Mouse (Mus musculus) cerebral cortex, adult 2 months (tissue): Measurements from ENCODE around the gene Gm15217.

ENCODE experiments used
- WGBS: fragments of 180-500 bp; shearing (Covaris S2); methylation state at CpG from one replicate; pipeline ENCODE4 v1.1.7; 2018; 5-methylcytosine and 5-hydroxymethylcytosine counted together

Gm15217 gene

DNA sequence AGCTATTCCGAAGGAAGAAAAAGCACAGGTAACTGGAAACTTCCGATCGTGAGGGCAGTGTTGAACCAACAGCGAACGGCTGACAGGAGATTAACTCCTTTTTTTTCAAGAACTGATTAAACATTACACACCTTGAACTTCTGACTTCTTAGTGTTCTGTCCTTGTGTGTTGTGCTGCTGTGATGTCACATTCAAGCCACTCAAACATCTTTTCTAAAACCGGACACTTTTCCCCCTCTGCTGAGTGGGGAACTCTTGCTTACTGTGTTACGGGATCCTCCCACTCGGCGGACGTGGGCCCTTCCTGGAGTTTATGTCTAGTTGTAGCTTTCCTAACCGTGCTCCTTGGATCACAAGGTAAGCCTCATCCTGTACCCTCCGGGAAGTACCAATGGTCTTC lies at the start of gene Gm15217:
TSS of gene Gm15217 (plus strand) at position 130 of the 400 bp plus-strand sequence.
- WGBS, result 93% methylated on average over 12 of the region's 12 CpGs

DNA sequence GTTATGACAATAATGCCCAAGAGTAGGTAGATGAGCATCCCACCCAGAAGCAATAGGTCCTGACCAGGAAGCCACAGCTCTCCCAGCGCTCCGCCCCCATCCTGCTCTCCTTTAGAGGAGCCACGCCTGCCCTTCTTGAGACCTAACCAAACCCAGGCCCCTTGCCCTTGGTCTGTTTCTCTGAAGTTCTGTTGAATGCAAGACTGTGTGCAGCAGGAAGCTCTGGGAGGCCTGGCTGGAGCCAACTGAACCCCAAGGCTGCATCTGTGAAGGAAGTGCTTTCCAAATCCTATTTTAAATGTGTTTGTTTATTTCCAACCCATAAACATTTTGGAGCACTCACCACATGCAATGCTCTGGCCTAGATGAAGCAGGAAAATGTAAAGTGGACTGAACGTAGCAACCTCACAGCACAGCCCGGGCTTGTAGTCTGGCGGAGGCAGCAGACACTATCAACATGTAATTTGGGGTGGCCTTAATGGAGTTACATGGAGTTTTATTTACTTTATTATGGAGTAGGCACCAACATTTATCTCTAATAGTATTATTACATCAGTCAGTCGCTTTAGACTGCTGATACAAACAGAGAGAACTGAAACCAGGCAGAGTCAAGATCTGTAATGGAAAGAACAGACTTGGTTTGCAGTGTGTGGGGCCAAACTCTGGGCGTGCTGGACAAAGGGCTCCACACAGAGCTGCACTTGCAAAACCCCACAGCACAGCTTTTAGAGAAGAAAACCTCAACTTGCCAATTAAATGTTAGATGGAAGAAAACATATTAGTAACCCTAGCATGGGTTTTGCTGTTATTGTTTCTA lies 45.6 kb upstream of the Gm15217 start:
- 86% methylated on average over 8 of the region's 8 CpGs for WGBS

GRCm38 (mm10) chr14:46338801-46339200 lies 40.4 kb upstream of the Gm15217 start:
- 93% methylated on average over 11 of the region's 11 CpGs for WGBS

GRCm38 (mm10) chr14:46357286-46357685 lies 21.9 kb upstream of the Gm15217 start:
- 76% methylated on average over 7 of the region's 7 CpGs for WGBS

DNA sequence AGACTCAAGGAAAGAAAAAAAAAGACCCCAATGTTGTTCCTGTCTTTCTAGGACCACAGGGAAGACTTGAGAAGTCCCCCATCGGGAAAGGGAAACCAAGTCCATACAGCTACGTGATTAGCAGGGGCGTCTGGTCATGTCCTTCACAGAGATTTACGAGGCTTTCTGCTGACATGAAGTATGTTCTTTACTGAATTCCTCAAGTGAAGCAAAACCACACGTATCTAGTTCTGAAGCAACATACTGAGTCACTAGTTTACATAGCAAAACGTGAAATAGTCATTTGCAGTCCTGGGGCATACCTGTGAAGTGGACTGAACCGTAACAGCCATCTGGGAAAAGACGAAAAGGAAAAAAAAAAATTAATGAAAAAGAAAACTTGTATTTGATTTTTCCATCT lies 21.5 kb upstream of the Gm15217 start:
- WGBS, result 90% methylated on average over 8 of the region's 8 CpGs

DNA sequence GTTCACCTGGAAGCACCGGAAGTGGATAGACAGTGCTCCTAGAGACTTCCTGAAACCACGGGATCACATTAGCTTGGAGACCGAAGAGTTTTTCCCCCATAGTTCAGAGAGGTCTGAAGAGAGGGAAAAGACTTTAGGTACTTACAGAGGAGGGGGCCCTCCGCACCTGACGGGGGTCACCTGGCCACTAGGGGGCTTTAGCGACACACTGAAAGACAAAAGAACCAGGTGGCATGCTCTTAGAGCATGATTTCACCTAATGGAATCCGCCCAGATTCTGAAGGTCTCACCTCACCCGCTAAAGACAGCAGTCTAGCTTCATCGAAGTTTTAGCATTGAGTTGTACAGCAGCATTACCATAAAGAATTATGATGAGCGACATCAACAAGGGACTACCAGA lies 16.0 kb upstream of the Gm15217 start:
- WGBS, result 46% methylated on average over 10 of the region's 10 CpGs

DNA sequence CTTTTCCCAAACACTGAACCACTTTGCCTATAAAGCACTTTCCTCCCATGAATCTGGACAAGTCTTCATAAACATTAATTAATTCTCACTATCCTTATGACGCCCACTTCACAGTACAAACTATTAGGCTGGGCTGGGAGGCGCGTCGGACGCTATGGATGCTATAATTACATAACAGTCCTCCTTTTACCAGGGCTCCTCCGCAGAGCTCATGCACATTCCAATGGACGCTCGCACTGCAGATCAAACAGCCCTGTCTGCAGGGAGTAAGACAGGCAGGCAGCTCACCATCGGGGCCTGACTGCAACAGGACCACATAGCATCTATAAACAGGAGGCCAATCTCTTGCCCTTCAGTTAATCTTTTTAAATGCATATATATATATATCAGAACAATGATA lies 6.8 kb upstream of the Gm15217 start:
- 73% methylated on average over 9 of the region's 9 CpGs for whole genome bisulfite sequencing

GRCm38 (mm10) chr14:46375796-46376195 lies 3.4 kb upstream of the Gm15217 start:
- 89% methylated on average over 5 of the region's 5 CpGs for whole genome bisulfite sequencing

DNA sequence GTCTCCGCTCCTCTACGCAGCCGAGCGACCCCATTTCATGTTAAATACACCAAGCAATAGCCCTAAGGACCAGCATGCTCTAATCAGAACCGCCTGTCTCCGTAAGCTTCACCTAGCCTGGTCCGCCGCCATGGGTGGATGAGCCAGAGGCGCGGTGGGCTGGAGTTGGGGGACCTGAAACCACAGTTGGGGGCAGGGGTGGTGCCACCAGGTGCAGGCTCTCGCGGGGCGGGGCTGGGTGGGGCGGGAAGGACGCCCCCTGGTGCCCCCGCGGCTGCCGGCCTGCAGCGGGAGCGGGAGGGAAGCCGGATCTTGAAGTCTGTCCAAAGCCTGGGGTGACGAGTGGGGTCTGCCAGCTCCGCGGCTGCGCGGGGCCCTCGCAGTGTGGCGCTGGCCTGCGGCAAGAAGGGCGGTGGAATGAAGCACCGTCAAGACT lies 1.1 kb downstream of the Gm15217 start:
- WGBS, result 24% methylated on average over 31 of the region's 31 CpGs

- whole genome bisulfite sequencing, result 67% methylated on average over 6 of the region's 6 CpGs
These were observed 2.2 kb downstream of the Gm15217 start for GRCm38 (mm10) chr14:46381457-46381856.

- WGBS, result 39% methylated on average over 14 of the region's 14 CpGs
These were observed 5.9 kb downstream of the Gm15217 start for GRCm38 (mm10) chr14:46384946-46385691.

DNA sequence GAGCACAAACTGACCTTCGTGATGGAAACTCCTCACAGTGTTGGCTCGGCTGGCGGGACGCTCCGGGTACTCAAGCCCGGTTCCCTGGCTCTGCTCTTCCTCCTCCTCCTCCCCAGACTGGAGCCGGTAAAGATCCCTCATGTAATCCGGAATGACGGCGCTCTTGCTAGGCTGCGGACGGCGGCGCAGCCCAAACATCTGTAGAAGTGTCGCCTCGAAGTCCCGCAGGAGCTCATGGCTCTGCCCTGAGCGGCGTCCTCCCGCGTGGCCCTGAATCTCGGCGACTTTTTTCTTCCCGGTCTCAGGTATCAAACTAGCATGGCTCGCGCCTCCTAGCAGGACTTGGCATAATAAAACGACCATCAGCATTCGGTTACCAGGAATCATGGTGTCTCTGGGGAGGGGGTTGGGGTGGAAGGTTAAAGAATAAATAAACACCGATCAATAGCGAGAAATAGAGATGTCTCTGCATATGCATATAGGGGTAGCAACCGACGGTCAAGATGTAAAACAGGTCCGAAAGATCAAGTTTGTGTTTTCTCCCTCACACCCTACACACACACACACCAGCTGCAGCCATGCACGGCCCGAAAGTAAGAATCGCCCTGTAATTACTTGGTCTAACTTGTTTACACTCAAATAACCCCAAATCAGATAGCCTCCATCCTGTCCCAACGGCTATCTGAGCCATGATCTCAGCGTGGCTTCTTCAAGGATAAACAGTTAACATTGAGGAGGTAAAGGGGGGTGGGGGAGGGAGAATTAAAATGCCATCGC lies 6.7 kb downstream of the Gm15217 start:
- 2% methylated on average over 39 of the region's 39 CpGs for WGBS

DNA sequence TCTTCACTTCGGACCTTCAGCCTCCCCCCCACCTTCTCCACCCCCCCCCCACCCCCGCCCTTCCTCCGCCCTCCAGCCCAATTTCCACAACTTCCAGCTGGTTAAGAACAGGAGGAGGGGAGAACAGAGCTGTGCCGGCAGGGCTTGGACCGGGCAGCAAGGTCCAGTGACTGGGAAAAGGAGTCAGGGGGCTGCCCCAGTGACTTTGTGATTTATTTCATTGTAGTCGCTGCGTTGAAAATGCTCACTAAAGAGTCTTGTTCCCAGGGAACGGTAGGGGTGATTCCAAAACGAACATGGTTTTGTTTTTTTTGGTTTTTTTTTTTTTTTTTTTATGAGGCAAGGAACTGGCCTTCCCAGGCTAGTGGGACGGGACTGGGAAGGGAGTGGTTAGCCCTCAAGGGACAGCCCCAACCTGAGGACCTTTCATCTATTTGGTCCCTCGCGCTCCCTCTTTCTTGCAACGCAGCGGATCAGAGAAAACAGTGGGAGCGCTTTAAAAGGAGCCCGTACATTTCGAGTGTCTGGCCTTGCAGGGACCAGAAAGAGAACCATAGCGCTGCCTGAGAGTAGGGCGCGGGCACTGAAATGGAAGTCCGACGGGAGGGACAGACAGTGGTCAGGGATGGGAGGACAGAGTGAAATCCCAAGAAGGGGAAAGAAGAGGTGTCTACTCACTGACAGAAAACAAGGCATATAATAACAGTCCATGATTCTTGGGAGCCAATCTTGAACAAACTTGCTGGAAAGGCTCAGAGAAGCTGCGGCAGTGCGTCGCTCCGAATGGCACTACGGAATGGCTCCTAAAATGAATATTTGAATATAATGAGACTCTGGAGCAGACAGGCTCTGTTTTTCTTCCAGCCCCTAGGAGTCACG lies 7.5 kb downstream of the Gm15217 start:
- 2% methylated on average over 28 of the region's 28 CpGs for WGBS

DNA sequence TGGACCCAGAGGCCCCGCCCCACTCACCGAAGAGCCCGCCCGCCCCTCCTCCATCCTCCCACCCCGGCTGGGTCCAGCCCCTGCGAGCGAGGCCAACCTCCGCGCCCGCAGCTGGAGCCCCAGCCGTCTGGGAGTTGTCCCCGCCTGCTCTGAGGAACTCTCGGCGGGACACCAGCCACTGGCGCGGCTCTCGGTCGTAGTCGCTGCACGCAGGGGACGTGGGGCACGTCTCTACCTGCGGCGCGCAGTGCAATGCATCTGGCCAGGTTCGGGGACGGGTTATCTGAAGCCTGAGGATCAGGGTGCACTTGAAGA lies 8.1 kb downstream of the Gm15217 start:
- 1% methylated on average over 27 of the region's 27 CpGs for WGBS

DNA sequence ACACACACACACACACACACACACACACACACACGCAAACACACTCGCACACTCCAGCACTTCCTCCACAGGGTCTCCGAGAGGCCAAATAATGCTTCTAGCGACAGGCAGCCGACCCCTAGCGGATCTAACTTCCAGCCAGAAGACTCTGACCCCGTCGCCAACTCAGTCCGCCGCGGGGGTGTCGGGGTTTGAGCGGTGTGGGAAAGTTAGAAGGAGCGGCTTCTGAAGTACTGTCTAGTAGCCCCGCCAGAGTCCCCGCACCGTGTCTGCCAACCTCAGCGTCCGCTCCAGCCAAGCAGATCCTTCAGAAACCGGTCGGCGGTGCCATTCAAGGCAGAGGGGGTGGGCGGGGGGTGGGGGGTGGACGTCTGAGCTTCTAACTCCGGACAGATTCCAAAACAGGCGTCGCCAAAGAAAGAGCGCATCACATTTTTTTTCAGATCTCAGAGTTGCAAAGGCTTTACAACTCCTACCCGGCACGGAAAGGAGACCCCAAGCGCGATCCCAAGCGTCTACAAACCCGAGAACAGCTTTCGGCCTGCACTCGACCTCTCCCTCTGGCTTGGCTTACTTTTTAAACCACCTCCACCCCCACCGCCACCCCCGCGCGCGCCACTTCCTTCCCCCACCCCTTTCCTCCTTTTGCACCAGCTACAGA lies 8.7 kb downstream of the Gm15217 start:
- WGBS, result under 1% methylated on average over 40 of the region's 41 CpGs

- WGBS, result under 1% methylated on average over 27 of the region's 27 CpGs
These were observed 9.4 kb downstream of the Gm15217 start for GRCm38 (mm10) chr14:46388636-46389035.

GRCm38 (mm10) chr14:46389438-46390248 lies 10.4 kb downstream of the Gm15217 start:
- WGBS, result 15% methylated on average over 24 of the region's 24 CpGs

- WGBS, result 13% methylated on average over 26 of the region's 26 CpGs
These were observed 11.1 kb downstream of the Gm15217 start, which contains the start of gene Bmp4 for GRCm38 (mm10) chr14:46390249-46390775. Bmp4 (minus strand) TSS chr14:46390669.

- 86% methylated on average over 6 of the region's 6 CpGs for WGBS
These were observed 12.5 kb downstream of the Gm15217 start for GRCm38 (mm10) chr14:46391621-46392170.
